Mouse (Mus musculus): Measurements from ENCODE around the gene Thap7. TPM values are rescaled to one million over a fixed set of nuclear protein-coding genes. Genes with fewer than 3 reads are reported as not detected.
"Not testable (repeated sequence)": the region's sequence is repeated elsewhere in the genome, so short reads cannot be mapped to it uniquely, and the experiment has no call there.

Gene Thap7
- polyA plus RNA-seq, 1 experiment from 2014 or later = 65.3 TPM

DNA sequence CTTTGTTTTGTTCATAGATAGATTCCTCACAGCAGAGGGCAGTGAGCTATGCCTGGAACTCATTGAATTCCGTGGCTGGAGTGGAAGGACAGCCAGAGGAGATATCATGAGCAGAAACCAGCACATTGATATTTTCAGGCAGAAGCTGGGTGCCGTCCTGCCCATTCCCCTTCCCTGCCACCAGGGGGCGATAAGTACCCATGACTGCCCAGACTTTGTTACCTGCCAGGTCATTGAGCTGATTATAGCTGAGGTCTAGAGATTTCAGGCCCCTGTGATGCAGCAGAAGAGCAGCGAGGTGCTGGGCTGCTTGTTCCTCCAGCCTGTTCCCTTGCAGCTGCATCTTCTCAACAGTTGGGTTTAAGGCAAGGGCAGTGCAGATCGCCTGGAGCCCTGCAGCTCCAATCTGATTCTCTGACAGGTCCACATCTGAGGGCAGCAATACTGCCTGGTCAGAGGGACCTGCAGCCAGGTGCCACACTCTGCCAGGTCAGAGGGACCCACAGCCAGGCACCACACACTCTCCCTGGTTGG, 27.1 kb upstream of the Thap7 start:
- H3K4me2 ChIP-seq = 0 out of 2 replicates have a peak overlapping the region, but pooled peaks have one; percentile 4
- no peaks in the 10 kb centered on the region for H3K9me3 ChIP-seq
- no peak overlapping the region for H3K4me3 ChIP-seq
- WGBS = 1% methylated on average over 5 of the region's 5 CpGs
- no peak overlapping the region for H3K9ac ChIP-seq
- H3K36me3 ChIP-seq (replicated peaks) = no peaks in the 10 kb centered on the region
- ATAC-seq (replicated peaks) = peak; percentile 48
- peaks cover 44% of the 10 kb centered on the region for H3K4me1 ChIP-seq
- peaks cover 16% of the 10 kb centered on the region for H3K27me3 ChIP-seq (replicated peaks)
- no peak overlapping the region for H3K27ac ChIP-seq

DNA sequence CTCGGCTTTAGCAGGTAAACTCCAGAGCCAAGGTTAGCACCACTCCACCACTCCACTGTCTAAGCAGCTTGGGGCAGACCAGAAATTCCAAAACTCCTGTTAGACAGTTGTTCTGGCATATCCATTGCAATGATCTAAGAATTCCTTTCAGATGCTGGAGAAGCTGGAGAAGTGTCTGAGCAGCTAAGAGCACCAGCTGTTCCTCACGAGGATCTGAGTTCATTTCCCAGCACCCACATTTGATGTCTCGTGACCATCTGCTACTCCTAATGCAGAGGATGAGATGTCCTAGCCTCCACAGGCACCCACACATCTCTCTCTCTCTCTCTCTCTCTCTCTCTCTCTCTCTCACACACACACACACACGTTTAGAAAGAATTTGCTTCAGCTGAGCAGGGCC, 26.0 kb upstream of the Thap7 start:
- Histone ChIP-seq H3K27me3 (replicated peaks) (peaks cover 16% of the 10 kb centered on the region), H3K36me3 (replicated peaks) (no peaks in the 10 kb centered on the region), H3K4me3 (no peak overlapping the region), H3K27ac (no peak overlapping the region), H3K9me3 (no peaks in the 10 kb centered on the region), H3K4me2 (no peak overlapping the region), H3K9ac (no peak overlapping the region), H3K4me1 (peaks cover 41% of the 10 kb centered on the region)
- no peak for ATAC-seq (replicated peaks)
- 64% methylated on average over 4 of the region's 4 CpGs for WGBS

DNA sequence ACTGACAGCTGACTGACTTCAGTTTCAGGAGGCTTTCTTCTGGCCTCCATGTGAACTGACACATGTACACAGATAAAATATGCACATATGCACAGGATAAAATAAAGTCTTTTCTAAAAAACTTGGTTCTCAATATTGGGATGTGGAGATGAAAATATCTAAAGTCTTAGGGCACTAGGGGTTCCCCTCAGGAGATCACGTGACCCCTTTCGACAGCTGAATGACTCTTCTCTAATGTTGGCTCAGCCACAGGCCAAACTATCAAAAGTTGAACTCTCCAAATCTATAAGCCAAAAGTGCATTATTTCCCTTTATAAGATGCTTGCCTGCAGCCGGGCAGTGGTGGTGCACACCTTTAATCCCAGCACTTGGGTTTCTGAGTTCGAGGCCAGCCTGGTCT, 25.2 kb upstream of the Thap7 start:
- Histone ChIP-seq H3K9ac (no peak overlapping the region), H3K27me3 (replicated peaks) (peaks cover 10% of the 10 kb centered on the region; the same call in 1 of the 2 replicates), H3K4me1 (peaks cover 33% of the 10 kb centered on the region), H3K4me3 (no peak overlapping the region), H3K27ac (no peak overlapping the region), H3K4me2 (no peak overlapping the region), H3K9me3 (no peaks in the 10 kb centered on the region), H3K36me3 (replicated peaks) (no peaks in the 10 kb centered on the region)
- WGBS = 80% methylated on average over 4 of the region's 4 CpGs
- ATAC-seq (replicated peaks) = no peak

DNA sequence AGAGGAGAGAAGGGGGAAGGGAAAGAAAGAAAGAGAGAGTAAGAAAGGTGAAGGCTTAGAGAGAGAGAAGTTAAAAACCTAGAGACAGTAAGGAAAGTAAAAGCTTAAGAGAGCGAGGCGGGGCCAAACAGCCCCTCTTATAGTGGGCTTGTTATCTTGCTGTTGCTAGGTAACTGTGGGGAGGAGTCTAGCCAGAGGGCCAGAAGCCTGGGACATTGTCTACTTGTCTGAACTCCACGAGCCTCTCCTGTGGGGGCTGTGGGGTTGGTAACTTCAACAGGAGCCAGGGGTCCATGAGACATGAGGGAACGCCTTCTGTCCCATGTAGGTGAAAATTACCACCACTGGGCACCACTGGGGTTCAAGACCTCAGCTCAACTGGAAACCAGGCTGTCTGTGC, 23.8 kb upstream of the Thap7 start:
- H3K4me1 ChIP-seq = peaks cover 27% of the 10 kb centered on the region
- 7% methylated on average over 4 of the region's 4 CpGs for WGBS
- H3K4me3 ChIP-seq; ATAC-seq (replicated peaks); H3K9ac ChIP-seq; H3K4me2 ChIP-seq; H3K36me3 ChIP-seq (replicated peaks); H3K9me3 ChIP-seq; H3K27ac ChIP-seq; H3K27me3 ChIP-seq (replicated peaks): not testable (repeated sequence)

DNA sequence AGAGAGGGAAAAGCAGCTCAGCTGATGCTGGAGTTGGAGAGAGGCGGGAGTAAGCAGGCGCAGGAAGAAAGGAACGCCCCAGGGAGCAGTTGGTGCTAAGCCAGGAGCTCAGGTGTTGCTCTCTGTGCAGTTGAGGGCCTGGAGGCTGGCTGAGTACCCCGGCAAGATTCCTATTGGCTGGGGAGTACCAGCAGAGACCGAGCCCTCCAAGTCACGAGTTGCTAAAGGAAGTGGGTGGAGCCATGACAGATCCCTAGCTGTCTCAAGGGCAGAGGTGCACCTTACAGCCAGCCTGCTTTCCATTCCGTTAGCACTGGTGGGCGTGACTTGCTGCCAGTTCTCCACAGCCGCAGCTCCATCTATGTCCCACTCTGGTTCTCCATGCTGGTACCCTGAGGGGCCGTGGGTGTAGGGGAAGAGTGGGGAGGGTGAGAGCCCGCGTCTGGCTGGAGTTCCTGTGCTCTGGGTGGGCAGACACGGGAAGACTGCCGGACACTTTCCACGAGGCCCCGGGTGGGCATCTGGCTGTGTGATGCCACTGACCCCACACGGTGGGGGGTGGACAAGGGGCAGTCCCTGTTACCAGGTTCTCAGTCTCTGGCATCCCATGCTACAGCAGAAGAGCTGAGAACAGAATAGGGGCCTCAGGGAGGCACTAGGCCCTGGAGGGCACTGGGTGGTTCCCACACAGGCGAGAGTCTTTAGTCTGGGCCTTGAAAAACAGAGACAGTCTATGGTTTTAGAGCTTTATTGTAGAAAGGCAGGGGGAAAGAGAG, 23.2 kb upstream of the Thap7 start:
- ATAC-seq (replicated peaks) = peak; percentile 80
- Histone ChIP-seq H3K27me3 (replicated peaks) (no peaks in the 10 kb centered on the region), H3K36me3 (replicated peaks) (no peaks in the 10 kb centered on the region), H3K9me3 (no peaks in the 10 kb centered on the region), H3K4me1 (peaks cover 26% of the 10 kb centered on the region), H3K4me2 (peak overlapping the region; percentile 40), H3K27ac (no peak overlapping the region), H3K4me3 (peak overlapping the region; percentile 23), H3K9ac (peak overlapping the region; percentile 20; the same call in 1 of the 2 replicates)
- WGBS = 2% methylated on average over 18 of the region's 18 CpGs

DNA sequence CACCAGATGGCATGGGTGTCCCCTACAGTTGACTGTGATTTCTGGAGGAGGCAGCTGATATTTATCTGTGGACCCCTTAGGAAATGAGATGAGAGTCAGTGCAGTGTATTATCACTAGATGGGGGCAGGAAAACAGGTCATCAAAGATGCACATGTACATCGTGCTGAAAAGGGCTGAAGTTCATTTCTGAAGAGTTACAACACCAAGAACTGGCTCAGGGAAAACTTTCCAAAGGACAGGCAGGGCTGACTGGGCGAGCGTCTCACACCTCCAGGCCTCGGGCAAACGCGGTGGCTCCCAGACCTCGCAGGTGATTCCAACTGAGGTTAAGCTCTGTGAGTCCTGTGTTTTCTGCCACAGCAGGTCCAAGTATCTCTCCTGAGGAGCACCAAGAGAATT, 21.9 kb upstream of the Thap7 start:
- no peaks in the 10 kb centered on the region for H3K9me3 ChIP-seq
- H3K4me3 ChIP-seq = no peak overlapping the region
- 87% methylated on average over 7 of the region's 7 CpGs for WGBS
- H3K27ac ChIP-seq = no peak overlapping the region
- no peaks in the 10 kb centered on the region for H3K36me3 ChIP-seq (replicated peaks)
- no peak for ATAC-seq (replicated peaks)
- H3K9ac ChIP-seq = no peak overlapping the region
- no peak overlapping the region for H3K4me2 ChIP-seq
- no peaks in the 10 kb centered on the region for H3K27me3 ChIP-seq (replicated peaks)
- H3K4me1 ChIP-seq = peaks cover 15% of the 10 kb centered on the region

DNA sequence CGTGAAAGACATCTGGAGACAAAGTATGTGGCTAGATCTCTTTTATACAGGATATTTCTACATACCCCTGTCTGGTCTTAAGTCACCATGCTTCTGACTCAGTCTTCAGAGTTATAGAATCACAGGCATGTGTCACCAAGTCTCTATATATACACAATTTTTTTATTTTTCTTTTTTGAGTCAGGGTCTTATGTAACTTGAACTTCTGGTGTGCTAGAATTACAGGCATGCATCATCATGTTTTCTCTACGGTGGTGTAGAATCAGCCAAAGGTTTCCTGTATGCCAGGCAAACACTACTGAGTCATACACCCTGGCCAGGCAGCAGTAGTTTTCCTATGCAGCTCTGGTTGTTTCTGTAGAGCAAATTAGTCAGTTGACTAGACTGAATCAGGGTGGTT, 11.7 kb upstream of the Thap7 start:
- Histone ChIP-seq H3K4me2 (no peak overlapping the region), H3K36me3 (replicated peaks) (no peaks in the 10 kb centered on the region), H3K4me3 (no peak overlapping the region), H3K4me1 (no peaks in the 10 kb centered on the region), H3K27me3 (replicated peaks) (peaks cover 9% of the 10 kb centered on the region), H3K27ac (no peak overlapping the region), H3K9ac (no peak overlapping the region), H3K9me3 (no peaks in the 10 kb centered on the region)
- whole genome bisulfite sequencing = 85% methylated on average over 2 of the region's 2 CpGs
- no peak for ATAC-seq (replicated peaks)

DNA sequence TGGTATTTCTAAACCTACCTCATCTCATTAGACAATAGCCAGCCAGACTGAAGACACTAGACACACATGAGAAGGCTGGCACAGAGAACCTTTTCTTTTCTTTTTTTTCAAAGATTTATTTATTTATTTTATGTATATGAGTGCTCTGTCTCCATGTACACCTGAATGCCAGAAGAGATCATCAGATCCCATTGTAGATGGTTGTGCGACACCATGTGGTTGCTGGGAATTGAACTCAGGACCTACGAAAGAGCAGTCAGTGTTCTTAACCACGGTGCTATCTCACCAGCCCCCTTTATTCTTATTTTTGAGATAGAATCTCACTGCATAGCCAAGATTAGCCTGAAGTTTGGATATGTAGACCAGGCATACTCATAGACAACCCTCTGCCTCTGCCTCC, 5.6 kb upstream of the Thap7 start:
- no peak overlapping the region for H3K4me2 ChIP-seq
- H3K4me3 ChIP-seq = no peak overlapping the region
- 90% methylated on average over 3 of the region's 3 CpGs for WGBS
- H3K9ac ChIP-seq = no peak overlapping the region
- H3K9me3 ChIP-seq = no peaks in the 10 kb centered on the region
- H3K4me1 ChIP-seq = peaks cover 7% of the 10 kb centered on the region
- H3K27ac ChIP-seq = no peak overlapping the region
- no peaks in the 10 kb centered on the region for H3K36me3 ChIP-seq (replicated peaks)
- H3K27me3 ChIP-seq (replicated peaks) = peaks cover 5% of the 10 kb centered on the region; the same call in 1 of the 2 replicates
- no peak for ATAC-seq (replicated peaks)

DNA sequence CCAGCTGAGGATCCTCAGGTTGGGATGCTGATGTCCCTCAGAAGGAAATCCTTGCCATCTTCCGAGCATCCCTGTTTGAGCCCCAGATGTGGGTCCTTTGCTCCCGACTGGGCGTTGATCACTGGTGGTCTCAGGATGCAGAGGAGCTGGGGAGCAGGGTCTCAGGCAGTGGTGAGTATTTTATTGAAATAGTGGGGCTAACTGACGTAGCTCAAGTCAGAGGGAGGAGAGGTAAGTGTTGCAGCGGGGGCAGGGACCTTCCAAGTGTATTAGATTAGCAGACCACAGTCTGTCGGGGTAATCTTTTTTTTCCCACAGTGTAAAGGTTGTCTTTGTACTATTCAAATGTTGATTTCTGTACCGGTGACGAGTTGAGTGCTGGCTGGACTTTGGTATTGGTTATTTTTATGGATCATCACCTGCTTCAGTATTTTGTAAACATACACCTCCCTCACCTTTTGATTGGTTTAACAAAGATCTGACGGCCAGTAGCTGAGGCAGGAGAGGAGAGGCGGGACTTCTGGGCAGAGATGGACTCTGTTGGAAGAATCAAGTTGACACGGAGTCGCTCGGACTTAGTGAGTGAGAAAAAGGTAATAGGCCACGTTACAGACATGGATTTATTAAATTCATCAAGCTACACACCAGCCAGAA, 1.9 kb upstream of the Thap7 start:
- Histone ChIP-seq H3K4me1 (peaks cover 22% of the 10 kb centered on the region), H3K36me3 (replicated peaks) (0 out of 2 replicates have a peak, but pooled peaks cover 2% of the 10 kb centered on the region), H3K27ac (no peak overlapping the region), H3K4me3 (no peak overlapping the region), H3K9ac (no peak overlapping the region), H3K9me3 (no peaks in the 10 kb centered on the region), H3K4me2 (no peak overlapping the region), H3K27me3 (replicated peaks) (no peaks in the 10 kb centered on the region)
- 71% methylated on average over 14 of the region's 14 CpGs for WGBS
- ATAC-seq (replicated peaks) = no peak

DNA sequence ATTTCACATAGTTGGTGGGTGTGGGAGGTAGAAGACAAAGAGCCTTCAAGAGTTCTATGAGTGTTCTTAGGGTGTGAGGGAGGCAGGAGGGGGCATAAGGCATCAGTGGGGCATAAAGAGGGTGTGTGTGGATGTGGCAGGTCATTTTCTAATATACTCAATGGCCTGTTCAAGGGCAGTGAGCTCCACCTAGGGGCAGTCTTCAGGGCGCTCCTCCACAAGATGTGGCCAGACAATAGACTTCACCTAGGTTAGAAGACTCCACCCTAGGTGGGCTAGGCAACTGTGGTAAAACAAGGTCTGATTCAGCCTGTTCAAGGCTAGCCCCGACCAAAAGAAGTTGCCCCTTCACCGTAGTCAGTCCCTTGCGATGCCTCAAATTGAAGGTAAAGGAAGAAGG, 1.3 kb upstream of the Thap7 start:
- WGBS = 63% methylated on average over 4 of the region's 4 CpGs

DNA sequence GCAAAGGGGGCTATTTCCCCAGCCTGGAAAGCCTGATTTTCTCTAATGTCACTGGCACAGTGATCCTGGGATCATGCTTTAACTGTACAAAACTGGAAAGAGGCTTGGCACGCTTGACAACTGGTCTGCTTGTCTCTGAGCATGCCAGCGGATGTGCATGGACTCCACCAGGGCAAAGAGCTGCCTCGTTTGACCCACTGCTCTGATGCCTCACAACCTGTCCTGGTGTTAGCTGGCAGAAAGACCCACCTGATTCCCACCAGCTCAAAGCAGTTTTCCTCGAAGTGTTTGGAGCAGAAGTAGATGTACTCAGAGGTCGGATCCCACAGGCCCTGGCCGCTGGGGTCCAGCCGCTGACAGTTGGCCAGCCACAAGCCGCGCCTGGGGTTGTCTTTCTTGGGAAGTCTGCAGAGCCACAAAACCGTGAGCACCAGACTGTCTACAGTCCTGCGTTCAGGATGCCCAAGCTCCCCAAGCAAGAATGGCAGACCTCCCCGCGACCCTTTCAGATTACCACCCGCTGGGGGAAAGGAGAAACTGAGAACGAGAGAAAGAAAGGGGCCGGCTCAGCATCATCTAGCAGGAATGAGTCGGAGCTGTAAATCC, 852 bp downstream of the Thap7 start:
- 17% methylated on average over 17 of the region's 17 CpGs for WGBS
- Histone ChIP-seq H3K9ac (peak overlapping the region; percentile 84), H3K4me1 (peaks cover 22% of the 10 kb centered on the region), H3K27me3 (replicated peaks) (no peaks in the 10 kb centered on the region), H3K9me3 (no peaks in the 10 kb centered on the region), H3K4me2 (peak overlapping the region; percentile 92), H3K36me3 (replicated peaks) (peaks cover 18% of the 10 kb centered on the region; the same call in 1 of the 2 replicates), H3K4me3 (peak overlapping the region; percentile 75), H3K27ac (peak overlapping the region; percentile 99)
- ATAC-seq (replicated peaks) = peak; percentile 19

More for the DNA sequence above, 1.3 kb upstream of the Thap7 start:
- Histone ChIP-seq H3K36me3 (replicated peaks) (peaks cover 6% of the 10 kb centered on the region; the same call in 1 of the 2 replicates), H3K4me2 (peak overlapping the region; percentile 92; the same call in 1 of the 2 replicates), H3K27me3 (replicated peaks) (no peaks in the 10 kb centered on the region), H3K4me3 (no peak overlapping the region), H3K27ac (no peak overlapping the region), H3K9me3 (no peaks in the 10 kb centered on the region), H3K9ac (no peak overlapping the region), H3K4me1 (peaks cover 22% of the 10 kb centered on the region)
- no peak for ATAC-seq (replicated peaks)

DNA sequence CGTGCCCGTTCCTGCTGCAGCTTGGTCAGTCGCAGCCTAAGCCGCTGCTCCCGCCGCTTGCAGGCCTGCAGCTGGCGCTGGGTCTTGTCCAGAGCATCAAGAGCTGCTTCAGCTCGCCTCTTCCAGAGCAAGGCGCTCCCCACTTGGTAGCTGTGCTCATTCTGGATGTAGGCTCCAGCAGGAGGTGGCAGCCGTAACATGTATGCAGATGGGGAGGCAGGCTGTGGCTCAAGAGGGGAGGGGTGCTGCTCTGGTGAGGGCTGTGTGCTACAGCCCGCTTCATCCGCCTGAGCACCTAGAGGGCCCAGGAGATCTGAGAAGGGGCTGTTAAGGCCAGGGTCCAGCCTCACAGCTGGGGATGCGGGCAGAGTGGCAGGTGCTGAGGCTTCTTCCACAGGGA, 2.7 kb downstream of the Thap7 start:
- H3K27ac ChIP-seq = no peak overlapping the region
- no peak for ATAC-seq (replicated peaks)
- no peak overlapping the region for H3K4me3 ChIP-seq
- no peak overlapping the region for H3K4me2 ChIP-seq
- no peaks in the 10 kb centered on the region for H3K9me3 ChIP-seq
- H3K9ac ChIP-seq = no peak overlapping the region
- H3K27me3 ChIP-seq (replicated peaks) = no peaks in the 10 kb centered on the region
- H3K4me1 ChIP-seq = peaks cover 22% of the 10 kb centered on the region
- peaks cover 32% of the 10 kb centered on the region for H3K36me3 ChIP-seq (replicated peaks)
- WGBS = 89% methylated on average over 13 of the region's 13 CpGs
